Mouse (Mus musculus): ENCODE measurements around the gene Adgrg1. TPM values are rescaled to one million over a fixed set of nuclear protein-coding genes. Genes with fewer than 3 reads are reported as not detected.

The Adgrg1 gene
- polyA plus RNA-seq (2014; fragmentation: Nextera tagmentation; extraction: Ambion mirVana) = 2.7 and 2.9 TPM in 2 replicates

DNA sequence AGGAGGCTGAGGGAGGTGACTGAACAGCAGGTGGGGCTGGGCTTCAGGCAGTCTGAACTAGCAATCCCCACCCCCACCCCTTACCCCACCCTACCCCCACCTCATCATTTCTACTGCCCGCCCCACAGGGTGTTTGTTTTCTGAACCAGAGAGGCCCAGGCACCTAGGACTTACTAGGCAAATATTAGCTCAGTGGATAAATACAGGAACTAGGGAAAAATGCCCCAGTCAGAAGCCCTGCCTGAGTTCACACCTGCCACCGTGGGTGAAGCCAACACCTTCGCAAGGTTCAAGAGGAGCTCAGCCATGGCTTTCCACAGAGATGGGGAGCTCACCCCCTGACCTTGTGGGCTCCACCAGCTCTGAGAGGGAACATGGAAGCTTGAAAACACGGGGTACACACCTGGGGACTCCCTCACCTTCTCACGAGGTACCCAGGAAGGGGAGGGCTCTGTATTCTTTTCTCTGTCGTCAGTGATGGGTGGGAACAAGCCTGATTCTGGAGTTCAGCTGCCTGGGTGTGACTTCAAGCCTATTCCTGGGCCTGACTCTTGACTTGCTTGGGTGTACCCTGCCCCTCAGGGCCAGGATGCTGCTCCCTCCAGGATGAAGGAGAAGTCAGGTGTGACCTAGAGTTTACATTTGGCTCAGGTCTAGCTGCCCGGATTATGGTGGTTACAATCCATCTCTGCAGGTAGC, at the start of gene Adgrg1:
Gene Adgrg1, plus strand, starts transcription at position 285 of the 699 bp plus-strand sequence.
- Histone ChIP-seq H3K27ac (replicated peaks in 1 of 2; ENCODE audit: control insufficient read depth in 1 of 2, insufficient read depth in 1 of 2, low read depth in 2 of 2, low read length in 2 of 2) (no peak within 1 kb of the TSS), H3K4me3 (ENCODE audit: control insufficient read depth in 1 of 2, insufficient read depth in 1 of 2, low read depth in 1 of 2, low read length in 2 of 2) (no peak within 1 kb of the TSS), H3K9ac (ENCODE audit: low read length) (no peak within 1 kb of the TSS), H3K4me2 (ENCODE audit: low read length) (no peak within 1 kb of the TSS), H3K9me3 (ENCODE audit: control insufficient read depth, low read length) (no peaks in the 10 kb centered on the region), H3K36me3 (ENCODE audit: control insufficient read depth, insufficient read depth, low read length) (no peaks in the 10 kb centered on the region), H3K4me1 (ENCODE audit: control insufficient read depth in 2 of 2, insufficient read depth in 2 of 2, low read length in 2 of 2) (peaks cover 0 to 12% of the 10 kb centered on the region in 2 experiments; a peak in 1 of 4 replicates), H3K27me3 (ENCODE audit: control insufficient read depth, insufficient read depth, low read length) (peaks cover 11% of the 10 kb centered on the region)
- no peak for ATAC-seq (ENCODE audit: insufficient number of reproducible peaks, insufficient read depth, low FRiP score, low read depth)
- WGBS = 38% methylated on average over 7 of the region's 7 CpGs

DNA sequence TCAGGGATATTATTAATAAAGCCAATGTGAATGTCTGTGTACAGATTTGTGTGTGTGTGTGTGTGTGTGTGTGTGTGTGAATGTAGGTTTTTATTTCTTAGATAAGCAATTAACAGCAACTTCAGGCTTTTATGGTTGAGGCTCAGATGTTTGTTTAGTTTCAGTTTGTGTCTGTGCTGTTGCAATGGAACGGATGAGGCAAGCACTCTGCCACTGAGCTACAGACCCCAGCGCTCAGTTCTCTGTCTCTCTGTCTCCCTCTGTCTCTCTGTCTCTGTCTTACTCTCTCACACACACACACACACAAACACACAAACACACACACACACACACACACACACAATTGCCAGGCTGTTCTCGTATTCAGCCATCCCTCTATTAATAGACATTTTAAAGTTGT, 46.3 kb upstream of the Adgrg1 start:
- whole genome bisulfite sequencing = 81% methylated on average over 3 of the region's 3 CpGs
- no peak overlapping the region for H3K4me3 ChIP-seq (ENCODE audit: control insufficient read depth in 1 of 2, insufficient read depth in 1 of 2, low read depth in 1 of 2, low read length in 2 of 2)
- H3K9me3 ChIP-seq (ENCODE audit: control insufficient read depth, low read length) = no peaks in the 10 kb centered on the region
- no peak overlapping the region for H3K4me2 ChIP-seq (ENCODE audit: low read length)
- H3K4me1 ChIP-seq (ENCODE audit: control insufficient read depth in 2 of 2, insufficient read depth in 2 of 2, low read length in 2 of 2) = peaks cover 0 to 2% of the 10 kb centered on the region in 2 experiments; a peak in 2 of 4 replicates
- no peak overlapping the region for H3K9ac ChIP-seq (ENCODE audit: low read length)
- H3K27me3 ChIP-seq (ENCODE audit: control insufficient read depth, insufficient read depth, low read length) = no peaks in the 10 kb centered on the region
- H3K36me3 ChIP-seq (ENCODE audit: control insufficient read depth, insufficient read depth, low read length) = no peaks in the 10 kb centered on the region
- H3K27ac ChIP-seq (replicated peaks in 1 of 2; ENCODE audit: control insufficient read depth in 1 of 2, insufficient read depth in 1 of 2, low read depth in 2 of 2, low read length in 2 of 2) = no peak overlapping the region
- no peak for ATAC-seq (ENCODE audit: insufficient number of reproducible peaks, insufficient read depth, low FRiP score, low read depth)

DNA sequence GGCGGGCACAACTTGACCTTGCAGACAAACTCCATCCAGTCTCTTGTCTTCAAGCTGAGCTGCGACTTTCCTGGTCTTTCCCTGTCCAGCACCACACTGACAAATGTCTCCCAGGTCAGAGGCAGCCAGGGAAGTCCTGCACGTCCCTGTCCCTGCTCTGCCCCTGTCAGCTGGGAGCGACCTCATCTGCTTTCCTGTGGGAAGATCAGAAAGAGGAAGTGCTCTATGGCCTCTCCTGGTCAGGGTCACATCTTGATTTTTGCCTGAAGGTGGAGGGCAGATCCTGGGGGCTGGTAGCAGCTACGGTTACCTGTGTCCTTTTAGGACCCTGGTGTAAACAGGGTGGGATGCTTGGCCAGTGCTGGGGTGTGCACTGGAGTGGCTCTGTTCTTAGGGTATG, 40.6 kb upstream of the Adgrg1 start:
- Histone ChIP-seq H3K4me2 (ENCODE audit: low read length) (no peak overlapping the region), H3K27ac (replicated peaks in 1 of 2; ENCODE audit: control insufficient read depth in 1 of 2, insufficient read depth in 1 of 2, low read depth in 2 of 2, low read length in 2 of 2) (no peak overlapping the region), H3K9me3 (ENCODE audit: control insufficient read depth, low read length) (no peaks in the 10 kb centered on the region), H3K4me3 (ENCODE audit: control insufficient read depth in 1 of 2, insufficient read depth in 1 of 2, low read depth in 1 of 2, low read length in 2 of 2) (no peak overlapping the region), H3K4me1 (ENCODE audit: control insufficient read depth in 2 of 2, insufficient read depth in 2 of 2, low read length in 2 of 2) (no peaks in the 10 kb centered on the region), H3K27me3 (ENCODE audit: control insufficient read depth, insufficient read depth, low read length) (no peaks in the 10 kb centered on the region; the same call in 1 of the 2 replicates), H3K9ac (ENCODE audit: low read length) (no peak overlapping the region), H3K36me3 (ENCODE audit: control insufficient read depth, insufficient read depth, low read length) (no peaks in the 10 kb centered on the region)
- WGBS = 51% methylated on average over 5 of the region's 5 CpGs
- ATAC-seq (ENCODE audit: insufficient number of reproducible peaks, insufficient read depth, low FRiP score, low read depth) = no peak

DNA sequence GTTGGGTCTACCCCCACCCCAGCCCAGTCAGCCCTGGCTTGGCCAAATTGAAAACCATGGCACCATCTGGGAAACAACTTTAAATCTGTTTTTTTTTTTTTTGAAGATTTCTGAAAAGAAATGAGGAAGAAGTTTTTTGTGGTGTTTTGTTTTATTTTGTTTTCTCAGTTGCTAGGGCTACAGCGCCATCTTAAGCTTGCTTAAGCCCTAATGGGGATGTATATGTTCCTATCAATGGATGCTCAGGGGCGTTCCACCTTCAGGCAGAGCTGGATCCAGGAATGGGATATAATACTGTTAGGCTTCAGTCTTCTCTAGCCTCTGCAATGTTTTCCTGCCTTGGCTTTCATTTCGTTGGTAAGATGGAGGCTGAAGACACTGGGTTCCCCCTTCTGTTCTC, 39.4 kb upstream of the Adgrg1 start:
- H3K27ac ChIP-seq (replicated peaks in 1 of 2; ENCODE audit: control insufficient read depth in 1 of 2, insufficient read depth in 1 of 2, low read depth in 2 of 2, low read length in 2 of 2) = no peak overlapping the region
- H3K9me3 ChIP-seq (ENCODE audit: control insufficient read depth, low read length) = no peaks in the 10 kb centered on the region
- ATAC-seq (ENCODE audit: insufficient number of reproducible peaks, insufficient read depth, low FRiP score, low read depth) = no peak
- WGBS = 72% methylated on average over 3 of the region's 3 CpGs
- H3K4me3 ChIP-seq (ENCODE audit: control insufficient read depth in 1 of 2, insufficient read depth in 1 of 2, low read depth in 1 of 2, low read length in 2 of 2) = no peak overlapping the region
- no peak overlapping the region for H3K9ac ChIP-seq (ENCODE audit: low read length)
- no peaks in the 10 kb centered on the region; the same call in 1 of the 2 replicates for H3K27me3 ChIP-seq (ENCODE audit: control insufficient read depth, insufficient read depth, low read length)
- no peaks in the 10 kb centered on the region for H3K4me1 ChIP-seq (ENCODE audit: control insufficient read depth in 2 of 2, insufficient read depth in 2 of 2, low read length in 2 of 2)
- H3K4me2 ChIP-seq (ENCODE audit: low read length) = no peak overlapping the region
- no peaks in the 10 kb centered on the region for H3K36me3 ChIP-seq (ENCODE audit: control insufficient read depth, insufficient read depth, low read length)

DNA sequence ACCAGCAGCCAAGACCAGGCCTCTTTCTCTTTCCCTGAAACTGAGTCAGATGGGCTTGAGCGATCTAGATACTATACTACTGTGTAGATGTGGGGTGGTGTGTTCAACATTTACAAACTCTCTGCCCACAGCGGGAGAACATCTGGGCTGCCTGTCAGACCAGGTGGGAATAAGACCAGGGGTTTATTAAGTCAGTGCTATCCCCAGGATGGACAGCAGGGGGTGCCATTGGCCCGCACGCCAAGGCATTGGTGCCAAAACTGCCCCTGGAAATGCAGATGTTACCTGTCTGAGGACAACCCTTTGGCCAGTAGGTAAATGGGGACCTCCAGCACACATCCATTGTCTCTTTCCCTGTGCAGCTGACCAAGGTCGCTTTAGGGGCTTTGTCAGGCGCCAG, 32.0 kb upstream of the Adgrg1 start:
- ATAC-seq (ENCODE audit: insufficient number of reproducible peaks, insufficient read depth, low FRiP score, low read depth) = no peak
- Histone ChIP-seq H3K9me3 (ENCODE audit: control insufficient read depth, low read length) (no peaks in the 10 kb centered on the region), H3K36me3 (ENCODE audit: control insufficient read depth, insufficient read depth, low read length) (no peaks in the 10 kb centered on the region), H3K27ac (replicated peaks in 1 of 2; ENCODE audit: control insufficient read depth in 1 of 2, insufficient read depth in 1 of 2, low read depth in 2 of 2, low read length in 2 of 2) (no peak overlapping the region), H3K9ac (ENCODE audit: low read length) (no peak overlapping the region), H3K4me2 (ENCODE audit: low read length) (no peak overlapping the region), H3K4me1 (ENCODE audit: control insufficient read depth in 2 of 2, insufficient read depth in 2 of 2, low read length in 2 of 2) (no peaks in the 10 kb centered on the region), H3K4me3 (ENCODE audit: control insufficient read depth in 1 of 2, insufficient read depth in 1 of 2, low read depth in 1 of 2, low read length in 2 of 2) (no peak overlapping the region), H3K27me3 (ENCODE audit: control insufficient read depth, insufficient read depth, low read length) (0 out of 2 replicates have a peak, but pooled peaks cover 8% of the 10 kb centered on the region)
- 11% methylated on average over 6 of the region's 6 CpGs for WGBS

DNA sequence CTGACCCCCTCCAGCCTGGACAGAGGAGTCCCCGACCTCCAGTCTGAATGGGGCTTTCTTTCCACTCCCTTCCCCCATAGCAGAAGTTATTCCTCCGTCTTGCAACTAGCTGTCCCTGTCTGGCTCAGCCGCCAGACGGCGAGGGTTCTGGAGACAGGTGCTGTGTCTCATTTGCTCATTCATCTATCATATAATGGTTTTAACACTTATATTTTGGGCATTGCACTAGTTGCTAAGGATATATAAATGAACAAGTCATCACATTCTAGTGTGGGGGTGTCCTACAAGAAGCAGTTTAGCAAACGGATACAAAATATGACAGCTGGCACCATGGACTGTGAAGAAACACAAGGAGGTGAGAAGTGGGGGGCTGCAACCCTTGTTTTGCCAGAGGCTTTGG, 29.4 kb upstream of the Adgrg1 start:
- H3K36me3 ChIP-seq (ENCODE audit: control insufficient read depth, insufficient read depth, low read length) = no peaks in the 10 kb centered on the region
- H3K27ac ChIP-seq (replicated peaks in 1 of 2; ENCODE audit: control insufficient read depth in 1 of 2, insufficient read depth in 1 of 2, low read depth in 2 of 2, low read length in 2 of 2) = no peak overlapping the region
- no peak overlapping the region for H3K4me3 ChIP-seq (ENCODE audit: control insufficient read depth in 1 of 2, insufficient read depth in 1 of 2, low read depth in 1 of 2, low read length in 2 of 2)
- ATAC-seq (ENCODE audit: insufficient number of reproducible peaks, insufficient read depth, low FRiP score, low read depth) = no peak
- no peaks in the 10 kb centered on the region for H3K9me3 ChIP-seq (ENCODE audit: control insufficient read depth, low read length)
- H3K4me2 ChIP-seq (ENCODE audit: low read length) = no peak overlapping the region
- no peaks in the 10 kb centered on the region for H3K4me1 ChIP-seq (ENCODE audit: control insufficient read depth in 2 of 2, insufficient read depth in 2 of 2, low read length in 2 of 2)
- WGBS = 57% methylated on average over 6 of the region's 6 CpGs
- 0 out of 2 replicates have a peak, but pooled peaks cover 8% of the 10 kb centered on the region for H3K27me3 ChIP-seq (ENCODE audit: control insufficient read depth, insufficient read depth, low read length)
- H3K9ac ChIP-seq (ENCODE audit: low read length) = no peak overlapping the region

DNA sequence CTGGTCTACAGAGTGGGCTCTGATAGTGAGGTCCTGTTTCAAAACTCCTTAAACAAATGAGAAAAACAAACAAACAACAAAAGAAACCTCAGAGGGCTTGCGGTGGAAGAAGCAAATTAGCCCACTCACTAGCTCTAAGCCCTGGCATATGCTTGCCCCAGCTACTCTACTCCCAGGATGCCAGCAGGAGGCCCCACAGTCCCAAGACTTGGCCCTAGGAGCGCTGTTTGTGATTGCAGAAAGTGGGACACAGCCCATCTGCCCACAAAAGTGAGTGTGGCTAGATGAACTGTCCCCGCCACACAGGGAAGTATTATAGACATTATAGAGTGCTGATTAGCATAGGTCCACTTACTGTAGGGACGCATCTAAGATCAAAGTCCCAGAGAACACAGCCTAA, 26.1 kb upstream of the Adgrg1 start:
- H3K9ac ChIP-seq (ENCODE audit: low read length) = no peak overlapping the region
- no peaks in the 10 kb centered on the region for H3K36me3 ChIP-seq (ENCODE audit: control insufficient read depth, insufficient read depth, low read length)
- peaks cover under 1% of the 10 kb centered on the region in 2 experiments; a peak in 3 of 4 replicates for H3K4me1 ChIP-seq (ENCODE audit: control insufficient read depth in 2 of 2, insufficient read depth in 2 of 2, low read length in 2 of 2)
- H3K4me3 ChIP-seq (ENCODE audit: control insufficient read depth in 1 of 2, insufficient read depth in 1 of 2, low read depth in 1 of 2, low read length in 2 of 2) = no peak overlapping the region
- H3K9me3 ChIP-seq (ENCODE audit: control insufficient read depth, low read length) = no peaks in the 10 kb centered on the region
- H3K4me2 ChIP-seq (ENCODE audit: low read length) = no peak overlapping the region
- H3K27ac ChIP-seq (replicated peaks in 1 of 2; ENCODE audit: control insufficient read depth in 1 of 2, insufficient read depth in 1 of 2, low read depth in 2 of 2, low read length in 2 of 2) = no peak overlapping the region
- H3K27me3 ChIP-seq (ENCODE audit: control insufficient read depth, insufficient read depth, low read length) = 0 out of 2 replicates have a peak, but pooled peaks cover 4% of the 10 kb centered on the region
- 75% methylated on average over 4 of the region's 4 CpGs for WGBS
- ATAC-seq (ENCODE audit: insufficient number of reproducible peaks, insufficient read depth, low FRiP score, low read depth) = no peak

DNA sequence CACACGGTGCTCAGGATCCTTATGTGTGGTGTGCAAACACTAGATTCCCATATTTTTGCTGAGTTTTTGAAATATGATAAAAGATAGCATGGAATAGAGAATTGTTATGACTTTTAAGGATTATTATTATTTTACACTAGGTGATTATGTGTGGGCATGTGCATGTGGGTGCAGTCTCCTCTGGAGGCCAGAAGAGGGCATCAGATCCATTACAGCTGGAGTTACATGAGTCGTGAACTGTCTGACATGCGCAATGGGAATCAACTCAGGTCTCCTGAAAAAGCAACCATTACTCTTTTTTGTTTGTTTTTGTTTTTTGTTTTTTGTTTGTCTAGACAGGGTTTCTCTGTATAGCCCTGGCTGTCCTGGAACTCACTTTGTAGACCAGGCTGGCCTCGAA, 25.5 kb upstream of the Adgrg1 start:
- Histone ChIP-seq H3K36me3 (ENCODE audit: control insufficient read depth, insufficient read depth, low read length) (no peaks in the 10 kb centered on the region), H3K9me3 (ENCODE audit: control insufficient read depth, low read length) (no peaks in the 10 kb centered on the region), H3K4me1 (ENCODE audit: control insufficient read depth in 2 of 2, insufficient read depth in 2 of 2, low read length in 2 of 2) (peaks cover 6% of the 10 kb centered on the region in 2 experiments), H3K27ac (replicated peaks in 1 of 2; ENCODE audit: control insufficient read depth in 1 of 2, insufficient read depth in 1 of 2, low read depth in 2 of 2, low read length in 2 of 2) (no peak overlapping the region), H3K4me3 (ENCODE audit: control insufficient read depth in 1 of 2, insufficient read depth in 1 of 2, low read depth in 1 of 2, low read length in 2 of 2) (no peak overlapping the region), H3K9ac (ENCODE audit: low read length) (no peak overlapping the region), H3K27me3 (ENCODE audit: control insufficient read depth, insufficient read depth, low read length) (0 out of 2 replicates have a peak, but pooled peaks cover 4% of the 10 kb centered on the region), H3K4me2 (ENCODE audit: low read length) (no peak overlapping the region)
- no peak for ATAC-seq (ENCODE audit: insufficient number of reproducible peaks, insufficient read depth, low FRiP score, low read depth)
- 81% methylated on average over 4 of the region's 4 CpGs for WGBS

All from heart, embryonic 14.5 days (tissue).